Mouse (Mus musculus): Measurements from ENCODE around the gene Engase.

Engase gene

DNA sequence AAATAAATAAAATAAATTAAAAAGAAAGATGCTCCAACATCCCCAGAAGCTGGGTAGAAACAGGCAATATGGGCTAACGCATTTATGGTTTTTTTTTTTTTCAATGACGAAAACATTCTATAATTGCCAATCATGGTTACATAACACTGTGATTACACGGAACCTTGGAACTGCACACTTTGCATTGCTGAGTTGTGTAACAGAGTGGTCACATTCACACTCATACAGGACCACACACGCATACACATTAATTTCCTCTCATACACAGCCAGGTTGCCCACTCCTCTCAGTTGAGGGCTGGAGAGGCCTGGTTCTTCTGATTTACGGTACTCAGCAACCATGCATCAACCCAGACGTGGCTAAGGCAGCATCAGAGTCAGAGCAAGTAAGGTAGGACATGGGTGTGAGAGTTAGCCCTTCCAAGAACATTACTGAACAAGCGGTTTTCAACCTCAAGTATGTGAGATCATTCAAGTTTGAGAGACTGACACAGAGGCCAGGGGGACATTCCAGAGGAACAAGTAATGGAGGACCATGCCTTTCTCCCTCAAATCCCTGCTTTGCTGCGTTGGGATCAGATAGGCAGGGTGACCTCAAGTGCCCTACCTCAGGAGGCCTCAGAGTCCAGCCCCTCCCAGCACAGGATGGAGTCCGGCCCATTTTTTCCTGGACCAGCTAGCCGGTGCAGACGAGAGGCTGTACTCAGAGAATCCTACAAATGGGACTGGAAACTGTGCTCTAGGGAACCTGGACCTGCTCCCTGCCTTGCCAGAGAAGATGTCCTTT is 22.6 kb upstream of the Engase start:
- no peak for DNase-seq (ENCODE audit: low read depth, low spot score)

GRCm38 (mm10) chr11:118455788-118456187 is 20.8 kb upstream of the Engase start:
- DNase-seq (ENCODE audit: low read depth, low spot score): no peak

DNA sequence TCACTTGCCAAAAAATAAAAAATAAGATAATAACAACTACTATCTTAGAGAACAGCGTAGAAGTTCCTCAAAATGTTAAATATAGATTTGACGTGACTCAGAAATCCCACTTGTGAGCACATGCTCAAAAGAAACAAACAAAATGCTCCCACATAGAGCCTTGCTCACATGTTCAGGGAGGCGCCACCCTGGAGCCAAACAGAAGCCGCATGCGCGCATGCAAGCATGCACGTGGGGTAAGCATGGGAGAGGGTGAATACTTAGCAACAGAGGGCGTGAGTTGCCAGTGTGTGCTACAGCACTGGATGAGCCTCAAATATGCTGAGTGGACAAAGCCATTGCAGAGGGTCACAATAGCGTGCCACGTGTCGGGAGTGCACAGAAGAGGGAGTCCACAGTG is 19.7 kb upstream of the Engase start:
- peak; percentile 83 for DNase-seq (ENCODE audit: low read depth, low spot score)

- peak; percentile 41 for DNase-seq (ENCODE audit: low read depth, low spot score)
Measured at GRCm38 (mm10) chr11:118459051-118459450, 17.6 kb upstream of the Engase start.

DNA sequence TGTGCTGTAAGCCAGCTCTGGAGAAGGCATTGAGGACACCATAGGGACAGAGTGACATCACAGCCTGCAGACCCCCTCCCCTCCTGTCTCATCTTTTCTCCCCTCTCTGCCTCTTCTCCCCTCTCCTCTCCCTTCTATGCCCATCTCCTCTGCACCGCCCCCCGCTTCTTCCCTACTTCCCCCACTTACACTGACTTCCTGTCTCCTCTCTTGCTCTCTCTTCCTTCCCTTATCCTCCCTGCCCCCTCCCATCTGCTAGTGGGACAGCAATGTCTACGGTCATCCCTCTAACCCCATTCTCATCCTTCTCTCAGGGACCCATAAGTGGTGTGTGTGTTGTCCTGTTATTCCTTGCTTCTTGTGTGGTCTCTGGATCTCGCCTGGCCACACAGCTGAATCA is 17.1 kb upstream of the Engase start:
- DNase-seq (ENCODE audit: low read depth, low spot score): no peak

GRCm38 (mm10) chr11:118460280-118460679 is 16.3 kb upstream of the Engase start:
- DNase-seq (ENCODE audit: low read depth, low spot score): no peak

GRCm38 (mm10) chr11:118467441-118468035 is 9.1 kb upstream of the Engase start:
- no peak for DNase-seq (ENCODE audit: low read depth, low spot score)

DNA sequence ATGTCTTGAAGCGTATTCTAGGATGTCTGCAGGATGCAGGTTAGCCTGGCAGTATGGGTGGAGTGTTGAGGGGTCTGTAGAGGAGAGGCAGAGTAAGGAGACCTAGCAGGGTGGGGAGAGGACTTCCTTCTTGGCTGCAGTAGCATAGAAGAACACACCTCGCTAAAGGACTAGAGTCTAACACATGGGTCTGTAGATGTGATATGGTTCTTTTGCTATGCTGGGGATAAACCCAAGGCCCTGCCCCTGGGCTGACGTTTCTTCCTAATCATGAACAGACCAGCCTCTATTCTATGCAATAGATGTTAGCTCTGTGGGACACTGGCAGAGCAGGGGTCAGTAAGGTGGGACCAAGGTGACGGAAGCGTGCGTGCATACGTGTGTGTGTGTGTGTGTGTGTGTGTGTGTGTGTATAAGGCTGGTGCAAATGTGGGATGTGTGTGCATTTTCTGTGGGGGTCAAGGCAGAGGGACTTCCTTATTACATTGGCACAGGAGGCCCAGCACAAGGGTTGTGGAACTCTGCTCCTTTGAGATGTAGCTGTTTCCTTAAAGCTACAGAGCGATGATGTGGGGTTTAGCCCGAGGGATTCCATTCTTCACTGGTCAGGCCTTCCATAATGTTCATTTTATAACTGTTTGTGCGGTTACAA is 7.0 kb upstream of the Engase start:
- no peak for DNase-seq (ENCODE audit: low read depth, low spot score)

DNA sequence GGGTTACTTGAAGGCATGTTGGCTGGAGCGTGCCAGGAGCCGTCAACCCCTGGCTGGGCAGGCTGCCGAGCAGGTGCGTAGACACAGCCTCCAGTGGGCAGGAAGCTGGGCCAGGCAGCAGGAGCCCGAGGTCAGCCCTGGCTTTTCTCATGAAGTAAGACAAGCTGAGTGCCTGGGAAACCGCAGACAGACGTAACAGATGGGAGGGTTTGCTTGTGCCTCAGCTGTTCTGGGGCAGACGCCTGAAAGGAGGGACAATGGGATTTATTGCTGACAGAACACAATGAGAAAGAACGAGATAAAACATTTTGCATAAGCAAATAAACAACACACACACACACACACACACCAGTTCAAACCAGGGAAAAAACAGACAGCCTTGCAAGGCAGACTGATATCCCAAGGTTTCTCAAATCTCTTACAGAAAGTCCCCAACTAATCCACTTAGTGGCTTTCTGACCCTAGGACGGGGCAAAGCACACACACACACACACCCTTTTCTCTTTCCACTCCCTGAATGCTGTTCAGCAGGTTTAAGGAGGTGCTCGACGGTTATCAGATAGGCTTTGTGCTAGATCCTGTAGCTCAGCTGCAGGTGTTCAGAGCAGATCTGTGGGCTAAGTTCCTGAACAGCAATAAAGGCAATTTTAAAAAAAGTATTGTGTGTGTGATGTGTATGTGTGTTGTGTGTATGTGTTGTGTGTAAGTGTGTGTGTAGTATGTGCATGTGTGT is 6.2 kb upstream of the Engase start:
- no peak for DNase-seq (ENCODE audit: low read depth, low spot score)

DNA sequence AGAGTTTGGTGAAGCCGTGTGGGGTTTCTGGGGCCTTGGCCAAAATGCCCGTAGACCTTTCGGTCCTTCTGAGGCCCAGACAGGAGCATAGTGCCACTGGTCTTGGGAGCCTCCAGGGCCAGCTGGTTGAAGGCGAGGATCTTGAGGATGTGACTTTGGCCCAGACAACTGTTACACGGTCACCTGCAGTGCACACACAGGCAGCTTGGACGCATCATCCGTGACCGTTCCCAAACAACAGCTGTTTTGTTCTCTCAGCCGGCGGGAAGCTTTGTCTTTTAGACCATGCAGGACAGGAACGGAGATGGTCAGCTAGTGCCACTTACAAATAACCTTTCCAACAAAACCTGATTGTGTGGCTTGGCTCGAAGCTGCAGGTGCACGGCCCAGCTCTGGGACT is 5.0 kb upstream of the Engase start:
- no peak for DNase-seq (ENCODE audit: low read depth, low spot score)

- DNase-seq (ENCODE audit: low read depth, low spot score): no peak
Measured at GRCm38 (mm10) chr11:118473161-118473560, 3.5 kb upstream of the Engase start.

GRCm38 (mm10) chr11:118473842-118474500 is 2.7 kb upstream of the Engase start:
- DNase-seq (ENCODE audit: low read depth, low spot score): no peak

- no peak for DNase-seq (ENCODE audit: low read depth, low spot score)
Measured at GRCm38 (mm10) chr11:118475496-118476083, 1.0 kb upstream of the Engase start.

GRCm38 (mm10) chr11:118479776-118480175 is 3.1 kb downstream of the Engase start:
- no peak for DNase-seq (ENCODE audit: low read depth, low spot score)

DNA sequence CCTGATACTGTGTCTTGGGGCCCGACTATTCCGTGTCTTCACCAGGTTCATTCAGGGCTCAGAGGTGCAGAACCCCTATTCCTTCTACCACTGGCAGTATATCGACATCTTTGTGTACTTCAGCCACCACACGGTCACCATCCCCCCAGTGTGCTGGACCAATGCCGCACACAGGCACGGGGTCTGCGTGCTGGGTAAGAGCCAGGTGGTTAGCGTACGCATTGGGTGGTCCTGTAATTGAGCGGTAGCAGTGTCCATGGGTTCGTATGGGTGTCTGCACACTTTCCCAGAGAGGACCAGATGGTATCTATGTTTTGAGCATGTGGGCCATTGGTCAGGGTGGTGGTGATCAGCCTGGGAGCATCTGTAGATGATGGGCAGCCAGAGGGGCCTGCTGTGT is 4.6 kb downstream of the Engase start:
- no peak for DNase-seq (ENCODE audit: low read depth, low spot score)

GRCm38 (mm10) chr11:118481751-118482150 is 5.1 kb downstream of the Engase start:
- DNase-seq (ENCODE audit: low read depth, low spot score): no peak

DNA sequence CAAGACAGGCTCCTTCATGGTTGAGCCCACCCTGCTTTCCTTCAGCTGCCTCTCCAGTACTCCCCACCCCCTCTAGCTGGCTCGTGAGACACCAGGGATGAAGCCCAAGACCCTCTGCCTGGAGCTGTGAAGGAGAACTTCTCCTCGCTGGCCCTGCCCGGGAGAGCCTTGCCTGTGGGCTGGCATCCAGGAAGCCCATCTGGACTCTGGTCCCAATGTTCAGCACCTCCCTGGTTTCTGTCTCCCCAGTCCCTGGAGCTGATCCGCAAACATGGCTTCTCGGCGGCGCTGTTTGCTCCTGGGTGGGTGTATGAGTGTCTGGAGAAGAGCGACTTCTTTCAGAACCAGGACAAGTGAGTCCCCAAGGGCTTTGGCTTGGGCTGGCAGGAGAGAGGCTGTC is 7.5 kb downstream of the Engase start:
- peak; percentile 60 for DNase-seq (ENCODE audit: low read depth, low spot score)

DNA sequence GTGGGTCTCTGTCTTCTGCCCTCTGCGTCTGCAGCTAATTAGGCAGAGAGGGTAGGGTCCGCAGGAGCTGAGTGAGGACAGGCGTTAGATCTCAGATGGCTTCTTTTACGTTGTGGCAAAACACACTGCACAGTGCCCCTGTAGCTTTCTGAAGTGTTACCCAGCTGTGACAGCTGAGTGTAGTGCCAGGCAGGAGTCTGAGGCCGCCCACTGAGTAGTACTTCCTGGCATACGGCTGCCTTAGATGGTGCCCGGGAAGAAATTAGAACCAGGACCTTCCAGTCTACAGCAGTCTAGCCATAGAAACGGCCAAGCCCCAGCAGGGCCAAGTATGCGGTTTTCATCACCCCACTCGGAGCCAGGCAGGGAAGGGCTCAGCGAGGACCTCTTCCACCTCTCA is 8.7 kb downstream of the Engase start:
- peak; percentile 60 for DNase-seq (ENCODE audit: low read depth, low spot score)

DNA sequence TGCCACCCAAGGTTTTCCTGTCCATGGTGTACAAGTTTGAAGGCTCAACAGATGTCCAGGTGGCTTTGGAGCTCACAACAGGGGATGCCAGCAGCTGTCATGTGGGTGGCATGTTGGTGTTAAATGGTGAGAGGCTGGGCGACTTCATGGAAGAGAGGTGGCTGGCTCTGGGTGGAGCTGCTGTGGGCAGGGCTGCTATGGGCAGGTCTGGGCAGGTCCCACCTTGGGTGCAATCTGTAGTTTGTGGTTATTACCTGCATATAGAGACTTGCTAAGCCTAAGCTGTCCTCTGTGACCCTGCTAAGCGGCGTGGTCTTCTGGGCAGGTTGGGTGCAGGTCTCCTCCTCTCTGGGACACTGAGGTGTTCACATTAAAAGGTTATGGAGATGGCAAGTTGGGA is 9.2 kb downstream of the Engase start:
- DNase-seq (ENCODE audit: low read depth, low spot score): no peak

DNA sequence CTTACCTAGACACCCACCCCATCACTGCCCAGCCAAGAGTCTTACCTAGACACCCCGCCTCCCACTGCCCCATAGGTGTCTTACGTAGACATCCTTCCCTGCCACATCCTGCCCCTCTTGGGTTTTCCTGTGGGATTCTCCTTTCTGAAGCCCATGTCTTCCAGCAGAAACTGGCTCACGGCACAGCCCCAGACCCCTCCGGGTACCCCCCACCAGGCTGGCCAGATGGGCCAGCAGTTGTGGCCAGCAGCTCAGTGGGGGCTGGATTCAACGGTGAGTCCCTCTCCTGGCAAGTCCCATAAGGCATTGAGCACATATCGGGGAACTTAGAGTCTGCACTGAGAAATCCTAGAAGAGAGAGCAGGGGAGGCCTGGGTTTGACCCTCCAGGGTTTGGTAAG is 9.7 kb downstream of the Engase start:
- DNase-seq (ENCODE audit: low read depth, low spot score): no peak

Measured in brain, adult 2 months (tissue).